Mouse (Mus musculus) v-Abl transformed pro-B cells (cell line): ENCODE measurements around the gene Tm4sf20.

ENCODE experiments used
- in situ Hi-C, 2 experiments: fragments of 400-800 bp; cut with MboI; formaldehyde crosslinking; loops; one replicate each; pipeline ENCODE4 v1.15.1; 2025; ENCODE audit not compliant: unreplicated experiment in 2 of 2

Tm4sf20 gene

DNA sequence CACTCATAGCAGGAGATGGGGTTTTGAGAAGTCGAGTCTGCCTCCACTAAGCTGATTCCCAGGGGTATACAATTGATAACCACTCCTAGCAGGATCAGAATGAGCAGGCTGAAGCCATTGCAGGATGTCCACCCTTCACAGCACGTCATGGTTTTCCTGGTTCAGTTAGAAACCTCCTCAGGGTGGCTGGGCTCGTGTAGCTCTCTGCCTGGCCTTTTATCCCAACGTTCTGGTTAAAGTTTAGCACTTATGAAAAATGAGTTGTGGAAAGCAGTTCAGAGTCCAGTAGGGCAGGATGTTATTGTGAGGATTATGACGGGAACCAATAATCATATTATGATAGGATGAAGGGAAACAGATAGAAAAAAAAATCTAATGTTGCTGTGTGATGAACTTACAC lies at the start of gene Tm4sf20:
Tm4sf20 (minus strand) TSS at position 193 of the 400 bp plus-strand sequence.
- in situ Hi-C loops: no loop called here

DNA sequence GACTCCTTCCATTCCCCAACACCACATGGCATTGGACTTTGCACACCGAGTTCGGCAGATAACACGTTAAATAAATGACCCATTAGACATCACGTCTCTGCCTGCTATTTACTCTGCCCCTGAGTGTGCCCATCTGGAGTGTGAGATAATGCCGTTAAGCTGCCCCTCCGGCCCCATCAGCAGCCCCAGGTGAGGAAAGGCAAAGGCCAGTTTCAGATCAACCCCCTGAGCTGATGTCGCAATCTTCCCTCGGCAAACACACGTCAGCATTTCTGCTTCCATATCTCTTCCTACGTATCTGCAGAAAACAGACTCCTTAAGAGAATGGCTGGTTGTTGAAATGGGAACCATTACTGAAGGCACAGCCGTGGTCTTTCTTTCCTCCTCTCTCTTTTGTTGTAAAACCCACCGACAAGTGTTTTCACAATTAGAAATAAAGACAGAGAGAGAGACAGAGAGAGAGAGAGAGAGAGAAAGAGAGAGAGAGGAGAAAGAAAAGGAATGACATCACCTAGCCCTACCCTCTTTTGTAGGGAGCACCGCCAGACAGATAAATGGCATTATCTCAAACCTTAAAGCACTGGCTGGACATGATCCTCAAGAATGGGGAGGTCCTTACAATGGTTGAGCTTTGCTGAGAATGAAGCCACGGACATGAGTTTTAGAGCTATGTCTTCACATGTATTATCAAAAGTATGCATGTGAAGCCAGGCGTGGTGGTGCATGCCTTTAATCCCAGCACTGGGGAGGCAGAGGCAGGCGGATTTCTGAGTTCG lies 47.9 kb upstream of the Tm4sf20 start:
- in situ Hi-C loops: no loop called here

DNA sequence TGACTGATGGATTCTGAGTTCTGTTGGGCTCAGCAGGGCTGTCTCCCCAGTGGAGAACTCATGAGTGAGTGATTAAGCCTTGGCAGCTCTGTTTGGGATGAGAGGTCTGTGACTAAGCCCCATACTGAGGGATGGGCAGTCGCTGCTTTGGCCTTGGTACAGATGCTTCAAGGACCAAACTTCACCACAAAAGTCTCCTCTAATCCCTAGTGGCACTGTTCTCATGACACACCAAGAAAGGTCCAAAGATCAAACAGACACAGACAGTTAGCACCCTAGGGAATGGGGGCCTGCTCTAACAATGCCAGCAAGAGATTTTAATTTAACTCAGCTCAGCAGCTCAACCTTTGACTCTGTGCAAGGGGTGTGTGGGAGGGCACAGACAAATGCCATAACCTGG lies 43.5 kb upstream of the Tm4sf20 start:
- in situ Hi-C loops: no loop called here

DNA sequence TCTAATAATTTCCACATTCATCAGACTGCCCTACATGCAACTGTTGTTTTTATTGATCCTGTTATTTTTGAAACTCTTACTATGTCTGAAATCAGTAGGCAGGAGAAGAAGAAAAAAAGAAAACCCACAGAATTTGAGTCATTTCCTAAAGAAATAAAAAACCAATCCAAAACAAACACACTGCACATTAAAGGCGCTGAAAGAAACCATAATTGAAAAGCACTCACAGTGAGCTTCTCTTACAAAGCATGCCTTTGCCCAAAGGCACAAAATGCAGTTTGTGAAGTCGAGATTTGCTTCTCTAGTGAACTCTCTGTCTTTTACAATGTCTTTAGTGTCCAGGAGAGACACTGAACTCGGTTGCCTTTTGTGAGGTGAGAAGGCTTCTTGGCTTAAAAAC lies 40.3 kb upstream of the Tm4sf20 start:
- in situ Hi-C loops: loop anchor here in 1 of 2 experiments (5.0 kb wide), 1 partner anchor 34 kb away; no protein-coding TSS in a partner anchor

DNA sequence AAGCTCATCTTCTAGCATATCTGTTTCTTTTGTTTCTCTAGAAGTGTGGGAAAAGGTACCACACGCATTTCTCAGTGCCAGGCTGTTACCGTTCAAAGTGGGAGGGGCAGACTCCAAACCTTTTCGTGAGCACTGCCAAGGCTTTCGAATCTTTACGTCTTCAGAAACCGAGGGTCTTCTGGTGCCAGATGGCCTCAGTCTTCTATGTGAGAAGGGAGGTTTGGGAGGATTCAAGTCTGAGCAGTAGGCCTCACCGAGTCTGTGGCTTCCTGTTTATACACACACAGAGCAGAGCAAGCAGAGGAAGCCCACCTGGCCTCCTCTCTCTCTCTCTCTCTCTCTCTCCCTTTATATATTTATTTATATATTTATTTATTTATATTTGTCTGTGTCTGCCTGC lies 38.9 kb upstream of the Tm4sf20 start:
- in situ Hi-C loops: loop anchor here in 1 of 2 experiments (5.0 kb wide), 1 partner anchor 35 kb away; no protein-coding TSS in a partner anchor

DNA sequence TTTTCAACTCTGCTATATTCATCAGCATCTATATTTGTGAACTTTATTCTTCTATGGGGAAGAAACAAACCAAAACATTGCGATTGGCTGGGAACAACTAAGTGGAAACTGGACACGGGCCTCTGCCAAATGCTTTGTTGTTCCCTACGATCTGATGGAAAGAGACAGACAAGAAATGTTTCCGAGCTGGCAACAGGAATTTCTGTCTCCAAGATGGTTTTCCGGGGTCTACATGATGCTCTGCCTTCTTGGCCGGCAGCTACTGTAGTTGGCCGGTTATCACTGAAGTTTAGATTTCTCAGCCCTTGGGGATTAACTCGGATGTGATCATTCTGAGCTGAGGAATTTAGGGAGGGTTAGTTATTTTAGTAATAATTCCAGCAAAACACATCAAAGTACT lies 38.1 kb upstream of the Tm4sf20 start:
- in situ Hi-C loops: loop anchor here in 1 of 2 experiments (5.0 kb wide), 1 partner anchor 36 kb away; no protein-coding TSS in a partner anchor

DNA sequence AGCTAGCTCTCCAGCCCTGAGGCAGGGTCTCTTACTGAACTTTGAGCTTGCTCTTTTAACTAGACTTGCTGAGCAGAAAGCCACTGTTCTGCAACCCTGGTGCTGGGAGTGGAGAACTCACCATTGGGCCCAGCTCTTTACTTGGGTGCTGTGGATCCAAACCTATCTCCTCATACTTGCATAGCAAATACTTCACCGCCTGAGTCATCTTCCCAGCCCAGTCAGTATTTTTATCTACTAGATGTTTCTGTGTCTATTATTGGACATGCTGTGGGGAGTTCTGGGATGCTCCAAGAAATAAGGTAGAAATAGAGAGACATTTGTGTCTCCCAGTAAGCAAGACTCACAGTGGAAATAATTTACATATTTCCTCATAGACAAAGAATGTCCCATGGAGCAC lies 35.8 kb upstream of the Tm4sf20 start:
- in situ Hi-C loops: loop anchor here (5.0 kb wide), 2 partner anchors 183 to 268 kb away; no protein-coding TSS in a partner anchor

DNA sequence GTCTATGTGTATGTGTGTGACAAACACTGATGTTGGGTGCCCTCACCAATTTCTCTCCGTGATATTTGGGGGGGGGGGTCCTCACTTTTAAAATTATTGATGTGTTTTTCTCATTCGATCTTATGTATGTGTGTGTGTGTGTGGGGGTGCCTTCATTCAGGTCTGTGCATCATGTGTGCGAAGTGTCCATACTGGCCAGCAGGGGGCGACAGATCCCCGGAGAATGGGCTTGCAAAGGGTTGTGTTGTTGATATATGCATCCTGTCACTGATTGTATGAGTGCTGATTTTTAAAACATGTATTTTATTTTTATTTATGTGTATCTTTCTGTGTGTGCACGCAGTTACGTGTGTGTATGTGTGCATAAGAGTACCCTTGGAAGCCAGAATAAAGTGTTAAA lies 35.3 kb upstream of the Tm4sf20 start:
- in situ Hi-C loops: loop anchor here (5.0 kb wide), 2 partner anchors 184 to 269 kb away; no protein-coding TSS in a partner anchor

DNA sequence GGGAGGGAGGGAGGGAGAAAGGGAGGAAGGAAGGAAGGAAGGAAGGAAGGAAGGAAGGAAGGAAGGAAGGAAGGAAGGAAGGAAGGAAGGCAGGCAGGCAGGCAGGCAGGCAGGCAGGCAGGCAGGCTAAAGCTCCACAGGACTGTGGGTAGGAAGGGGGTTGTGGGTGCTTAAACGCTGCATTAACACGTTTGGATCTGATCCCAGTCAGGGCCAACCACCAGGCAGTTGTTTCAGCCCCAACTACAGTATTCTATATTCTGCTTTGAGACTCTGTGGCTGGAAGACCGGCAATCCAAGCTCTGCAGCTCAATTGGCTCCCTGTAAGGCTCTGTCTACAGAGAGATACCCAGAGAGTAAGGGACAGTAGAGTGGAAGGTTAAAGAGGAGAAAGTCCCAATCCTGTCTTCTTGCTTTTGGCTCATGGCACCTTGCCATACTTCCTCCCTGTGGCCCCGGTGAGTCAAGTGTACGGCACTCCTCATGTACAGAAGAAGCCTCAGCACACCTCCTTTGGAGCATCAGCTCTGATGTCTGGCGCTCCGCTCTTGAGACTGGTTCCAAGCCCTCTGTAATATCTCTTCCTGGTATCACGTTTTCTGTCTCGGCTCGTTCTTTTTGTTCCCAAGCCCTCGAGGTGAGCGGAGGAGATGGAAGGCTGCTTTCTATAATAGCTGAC lies 33.0 kb upstream of the Tm4sf20 start:
- in situ Hi-C loops: loop anchor here (5.0 kb wide), 2 partner anchors 186 to 271 kb away; no protein-coding TSS in a partner anchor

DNA sequence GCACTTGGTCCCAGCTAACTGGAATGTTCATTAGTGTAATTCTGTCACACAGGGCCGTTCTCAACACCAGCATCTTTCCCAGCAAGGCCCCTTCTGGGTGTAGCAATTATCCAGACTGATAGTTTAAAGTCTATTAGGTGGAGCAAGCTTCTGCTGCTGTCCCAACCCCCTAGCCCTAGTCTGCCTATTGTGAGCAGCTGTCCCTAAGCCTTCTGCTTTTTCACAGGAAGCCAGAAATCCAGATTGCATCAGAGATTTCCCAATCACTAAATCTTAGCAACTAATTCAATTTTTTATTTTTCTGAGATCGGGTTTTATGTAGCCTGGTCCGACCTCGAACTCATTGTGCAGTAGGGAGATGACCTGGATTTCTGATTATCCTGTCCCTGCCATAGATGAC lies 30.7 kb upstream of the Tm4sf20 start:
- in situ Hi-C loops: loop anchor here (25.0 kb wide), 4 partner anchors 237 to 1663 kb away; no protein-coding TSS in a partner anchor

DNA sequence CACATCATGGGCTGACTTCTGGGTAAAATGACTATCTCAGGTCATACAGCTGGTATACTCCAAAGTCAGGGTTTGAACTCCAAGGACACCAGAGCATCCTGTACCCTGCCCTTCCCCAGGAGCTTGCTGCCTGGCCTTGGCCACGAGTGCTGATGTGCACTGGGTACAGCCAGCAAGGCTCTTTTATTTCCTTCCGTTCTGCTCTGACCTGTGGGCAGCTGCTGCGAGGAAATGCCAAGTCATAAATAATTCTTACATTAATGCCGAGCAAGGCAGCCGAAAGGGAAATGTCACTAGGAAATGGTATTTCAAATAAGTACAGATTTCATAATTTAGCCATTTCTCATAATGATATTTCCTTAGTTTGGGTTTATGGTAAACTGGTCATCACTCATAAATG lies 30.0 kb upstream of the Tm4sf20 start:
- in situ Hi-C loops: loop anchor here (25.0 kb wide), 4 partner anchors 236 to 1664 kb away; no protein-coding TSS in a partner anchor

DNA sequence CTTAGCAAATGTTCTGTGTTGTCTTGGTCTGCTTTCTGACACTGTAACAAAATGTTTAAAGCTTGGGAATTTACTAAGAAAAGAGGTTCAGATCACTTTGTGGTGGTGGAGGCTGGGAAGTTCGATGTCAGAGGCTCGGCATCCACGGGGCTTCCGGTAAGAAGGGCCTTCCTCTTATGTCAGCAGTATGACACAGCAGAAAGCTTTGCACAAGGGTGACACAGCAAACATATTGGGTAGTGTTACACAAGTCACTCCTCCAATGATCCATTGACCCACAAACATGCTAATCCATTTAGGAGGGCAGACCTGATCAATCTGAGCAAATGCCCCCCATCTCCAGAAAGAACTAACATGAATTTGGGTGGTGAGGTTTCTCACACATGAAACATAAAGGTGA lies 28.8 kb upstream of the Tm4sf20 start:
- in situ Hi-C loops: loop anchor here (25.0 kb wide), 4 partner anchors 235 to 1665 kb away; no protein-coding TSS in a partner anchor

DNA sequence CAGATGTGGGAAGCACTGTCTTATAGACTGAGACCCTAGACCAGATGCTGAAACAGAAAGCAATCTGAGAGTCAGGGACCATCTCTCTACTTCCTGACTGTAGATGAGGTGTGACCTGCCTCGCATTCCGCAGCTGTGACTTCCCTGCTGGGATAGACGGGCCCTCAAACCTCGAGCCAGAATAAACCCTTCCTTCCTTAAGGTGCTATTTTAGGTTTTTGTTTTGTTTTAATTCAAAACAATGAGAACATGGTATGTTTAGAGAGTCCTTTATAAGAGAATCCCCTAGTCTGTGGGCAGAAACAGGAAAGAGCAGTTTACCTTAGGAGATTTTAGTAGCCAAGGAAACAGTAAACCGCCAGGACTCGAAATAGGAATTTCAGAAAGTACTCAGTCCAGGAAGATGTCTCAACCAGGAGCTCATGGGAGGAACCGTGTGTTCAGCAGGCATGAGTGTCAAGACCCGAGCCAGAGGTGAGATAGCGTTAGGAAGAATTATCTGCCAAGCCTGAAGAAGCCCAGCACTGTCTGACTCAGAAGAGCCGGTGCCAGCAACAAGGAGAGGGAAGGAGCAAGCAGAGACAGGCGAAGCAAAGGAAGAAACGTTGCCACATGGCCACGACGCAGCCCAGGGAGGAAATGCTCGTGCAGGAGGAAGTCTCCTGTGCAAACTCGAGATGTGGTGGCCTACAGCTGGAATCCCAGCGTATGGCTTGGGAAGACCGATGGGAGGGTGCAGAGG lies 27.6 kb upstream of the Tm4sf20 start:
- in situ Hi-C loops: loop anchor here (25.0 kb wide), 4 partner anchors 234 to 1666 kb away; no protein-coding TSS in a partner anchor

DNA sequence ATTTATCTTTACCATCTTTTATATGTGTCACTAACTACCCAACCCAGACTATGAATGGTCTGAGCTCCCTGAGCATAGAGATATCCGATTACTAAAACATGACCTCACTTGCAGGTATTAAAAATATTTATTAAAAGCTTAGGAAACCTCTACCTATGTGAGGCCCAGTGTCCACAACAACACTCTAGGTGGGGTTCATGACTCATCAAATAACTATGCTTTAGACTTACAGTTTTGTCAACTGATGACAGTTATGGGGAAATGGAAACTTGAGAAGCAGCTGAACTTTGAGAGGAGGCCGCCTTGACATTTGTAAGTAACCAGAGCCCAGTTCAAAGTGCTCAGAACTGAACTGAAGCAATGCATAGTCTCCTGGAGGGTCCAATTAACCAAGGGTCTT lies 26.9 kb upstream of the Tm4sf20 start:
- in situ Hi-C loops: loop anchor here (25.0 kb wide), 4 partner anchors 233 to 1667 kb away; no protein-coding TSS in a partner anchor

DNA sequence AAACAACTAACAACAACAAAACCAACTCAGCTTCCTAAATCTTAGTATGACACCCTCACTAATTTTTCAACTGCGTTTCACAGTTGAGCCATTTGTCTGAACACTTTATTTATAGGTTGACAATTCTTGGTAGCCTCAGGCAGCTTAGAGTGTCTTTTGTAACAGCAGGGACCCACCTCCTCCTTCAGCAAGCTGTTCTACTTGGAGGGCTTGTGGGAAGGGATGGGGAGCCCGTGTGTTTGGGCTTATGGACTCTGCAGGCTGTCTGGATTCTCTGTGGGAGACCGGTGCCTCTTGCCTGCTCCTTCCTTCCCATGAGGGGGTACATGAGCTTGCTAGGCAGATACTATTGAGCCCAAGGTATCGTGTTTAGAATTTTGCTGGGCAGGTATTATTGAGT lies 25.7 kb upstream of the Tm4sf20 start:
- in situ Hi-C loops: loop anchor here (25.0 kb wide), 4 partner anchors 232 to 1668 kb away; no protein-coding TSS in a partner anchor

DNA sequence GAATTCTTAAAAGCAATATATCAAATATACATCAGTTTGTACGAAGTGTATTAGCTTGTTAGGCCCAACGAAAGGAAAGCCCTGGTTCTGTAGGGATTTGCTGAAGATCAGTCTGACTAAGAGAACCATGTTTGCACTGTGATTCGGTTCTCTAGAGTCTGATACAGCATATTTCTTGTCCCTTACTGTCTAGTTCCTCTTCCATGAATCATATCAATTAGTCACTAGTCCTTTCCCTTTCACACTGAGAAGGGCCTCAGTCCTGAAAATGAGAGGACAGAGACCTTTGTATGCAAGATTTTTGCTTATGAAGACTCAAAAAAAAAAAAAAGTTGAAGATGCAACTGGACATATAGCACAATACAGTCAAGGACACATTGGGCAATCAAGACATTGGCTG lies 24.8 kb upstream of the Tm4sf20 start:
- in situ Hi-C loops: loop anchor here (25.0 kb wide), 4 partner anchors 231 to 1669 kb away; no protein-coding TSS in a partner anchor

DNA sequence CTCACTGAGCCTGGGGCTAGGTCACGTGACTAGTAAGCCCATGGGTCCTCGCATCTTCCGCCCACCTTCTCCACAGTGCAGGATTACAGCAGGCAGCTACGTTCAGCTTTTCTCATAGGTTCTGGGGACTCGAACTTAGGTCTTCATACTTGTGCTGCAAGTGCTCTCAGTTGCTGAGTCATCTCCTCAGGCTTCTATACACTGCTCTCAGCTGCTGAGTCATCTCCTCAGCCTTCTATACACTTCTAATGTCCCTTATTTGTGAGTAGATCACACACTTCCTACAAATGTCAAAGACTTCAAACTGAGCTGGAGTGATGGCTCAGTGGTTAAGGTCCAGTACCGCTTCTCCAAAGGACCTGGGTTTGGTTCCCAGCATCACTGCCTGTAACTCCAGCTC lies 24.0 kb upstream of the Tm4sf20 start:
- in situ Hi-C loops: loop anchor here (25.0 kb wide), 4 partner anchors 230 to 1670 kb away; no protein-coding TSS in a partner anchor

DNA sequence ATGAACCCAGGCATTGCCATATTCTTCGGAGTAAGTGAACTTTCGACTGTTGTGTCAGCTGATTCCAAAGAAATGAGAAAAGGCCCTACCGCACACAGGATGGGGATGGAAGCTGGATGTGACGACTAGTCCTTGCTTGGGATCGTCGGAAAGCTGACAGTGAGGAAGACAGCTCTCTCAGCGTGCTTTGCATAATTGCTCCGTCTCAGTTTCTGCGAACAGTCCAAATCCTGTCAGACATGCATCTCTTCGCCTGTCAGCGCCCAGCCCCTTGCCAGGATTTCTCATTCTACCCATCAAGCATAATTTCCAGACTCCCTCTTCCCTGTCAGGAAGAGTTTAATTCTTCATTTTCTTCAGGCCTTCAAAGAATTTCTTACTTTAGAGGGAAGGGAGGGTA lies 22.8 kb upstream of the Tm4sf20 start:
- in situ Hi-C loops: loop anchor here (25.0 kb wide), 4 partner anchors 229 to 1671 kb away; no protein-coding TSS in a partner anchor

DNA sequence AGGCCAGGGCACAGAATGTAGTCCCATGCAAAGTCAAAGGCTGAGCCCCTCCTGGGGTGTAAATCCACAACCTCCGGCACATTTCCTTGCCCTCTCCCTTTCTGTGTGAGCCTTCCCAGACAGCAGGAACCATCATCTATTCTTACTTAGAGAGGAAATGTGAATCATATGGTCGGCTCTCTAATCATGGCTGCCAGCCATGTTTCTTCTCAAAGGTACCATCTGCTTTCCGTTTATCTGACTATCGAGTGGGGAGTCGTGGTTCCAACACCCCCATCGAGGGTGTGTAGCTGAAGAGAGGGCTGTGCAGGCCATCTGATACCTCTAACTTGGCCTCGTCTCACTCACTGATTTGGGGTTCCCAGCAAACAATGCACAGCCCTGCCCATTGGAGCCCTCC lies 19.8 kb upstream of the Tm4sf20 start:
- in situ Hi-C loops: loop anchor here (10.0 to 25.0 kb wide), 6 partner anchors 226 to 1674 kb away; no protein-coding TSS in a partner anchor

DNA sequence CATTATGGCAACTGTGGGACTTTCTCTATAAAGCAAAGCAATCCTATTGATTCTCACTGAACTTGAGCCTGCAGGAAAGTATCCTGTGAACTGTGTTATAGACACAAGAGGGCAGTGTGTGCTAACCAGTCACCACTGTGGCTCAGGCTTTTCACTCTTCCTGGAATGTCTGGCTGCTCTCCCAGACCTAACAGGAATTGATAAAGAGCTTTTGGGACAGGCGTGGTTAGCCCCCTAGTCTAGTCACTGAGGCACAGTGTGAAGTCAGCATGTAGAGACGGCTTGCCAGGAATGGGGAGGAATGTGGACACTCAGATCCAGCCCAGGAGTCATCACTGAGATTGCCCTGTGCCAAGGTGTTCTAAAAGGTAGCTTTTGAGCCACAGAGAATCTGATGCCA lies 19.2 kb upstream of the Tm4sf20 start:
- in situ Hi-C loops: loop anchor here (10.0 to 25.0 kb wide), 6 partner anchors 225 to 1675 kb away; no protein-coding TSS in a partner anchor
